Mouse (Mus musculus) kidney, postnatal 0 days (tissue): ENCODE measurements around the gene Gm39566. TPM values are rescaled to one million over a fixed set of nuclear protein-coding genes. Genes with fewer than 3 reads are reported as not detected.

Source experiments
- ATAC-seq: fragments of 200-750 bp; cut with Nextera tagmentation; replicated peaks from 2 replicates; pipeline ENCODE4 v1.8.0; 2017; ENCODE audit warnings: low read depth, moderate number of reproducible peaks, moderate TSS enrichment, moderate library complexity; ENCODE audit not compliant: low FRiP score
- DNase-seq: peaks from one replicate; pipeline ENCODE4 v3.0.0-alpha.2; 2016; ENCODE audit warnings: low spot score
- H3K27ac ChIP-seq: fragments of 300-500 bp; sonication (generic); 2 replicates; pipeline ENCODE4 v1.5.1; 2014; ENCODE audit warnings: mild to moderate bottlenecking
- H3K27me3 ChIP-seq: fragments of 300-500 bp; sonication (generic); 2 replicates; pipeline ENCODE4 v1.6.1; 2014; ENCODE audit warnings: low read length, mixed read lengths; ENCODE audit not compliant: insufficient read depth
- H3K36me3 ChIP-seq: fragments of 300-500 bp; sonication (generic); 2 replicates; pipeline ENCODE4 v1.6.1; 2014; ENCODE audit warnings: low read length, mixed read lengths; ENCODE audit not compliant: insufficient read depth
- H3K4me1 ChIP-seq: fragments of 300-500 bp; sonication (generic); replicated peaks from 2 replicates; pipeline ENCODE4 v1.6.1; 2014; ENCODE audit warnings: antibody characterized with exemption, low read length, mixed read lengths; ENCODE audit not compliant: insufficient read depth
- H3K4me2 ChIP-seq: fragments of 300-500 bp; sonication (generic); 2 replicates; pipeline ENCODE4 v1.6.1; 2014; ENCODE audit warnings: mild to moderate bottlenecking, low read length, moderate library complexity, mixed read lengths
- H3K4me3 ChIP-seq: fragments of 300-500 bp; sonication (generic); replicated peaks from 2 replicates; pipeline ENCODE4 v1.5.1; 2014; ENCODE audit warnings: low read depth, low read length
- H3K9ac ChIP-seq: fragments of 300-500 bp; sonication (generic); 2 replicates; pipeline ENCODE4 v1.6.1; 2014; ENCODE audit warnings: low read depth, low read length
- H3K9me3 ChIP-seq: fragments of 300-500 bp; sonication (generic); replicated peaks from 2 replicates; pipeline ENCODE4 v1.6.1; 2016; ENCODE audit warnings: low read length, inconsistent platforms, mixed read lengths
- CTCF ChIP-seq: IDR thresholded peaks from 2 replicates; pipeline ENCODE4 v1.5.1; 2016; ENCODE audit warnings: antibody characterized with exemption, low read depth, mild to moderate bottlenecking, moderate library complexity
- WGBS: fragments of 180-500 bp; shearing (Covaris S2); extraction: QIAGEN DNeasy Blood & Tissue Kit; methylation state at CpG from one replicate; pipeline ENCODE4 v1.1.7; 2014; 5-methylcytosine and 5-hydroxymethylcytosine counted together
- polyA plus RNA-seq: library from polyadenylated mRNA; unstranded; fragments of >200 nt; fragmentation: Nextera tagmentation; extraction: Ambion mirVana; gene quantifications from 2 replicates; pipeline ENCODE4 v1.2.1, GENCODE M21; 2015

Gene Gm39566
- polyA plus RNA-seq, 1 experiment from 2014 or later: not detected

- 26% methylated on average over 4 of the region's 4 CpGs for WGBS
- Histone ChIP-seq H3K4me1 (peaks cover 14% of the 10 kb centered on the region), H3K9ac (no peak overlapping the region), H3K27me3 (no peaks in the 10 kb centered on the region), H3K4me2 (no peak overlapping the region), H3K27ac (no peak overlapping the region), H3K36me3 (no peaks in the 10 kb centered on the region), H3K9me3 (no peaks in the 10 kb centered on the region), H3K4me3 (no peak overlapping the region)
- ATAC-seq: no peak
- DNase-seq: no peak
- TF ChIP-seq CTCF: no peak
Measured at GRCm38 (mm10) chr11:69781828-69782227, 33.3 kb downstream of the Gm39566 start.

- Histone ChIP-seq H3K36me3 (no peaks in the 10 kb centered on the region), H3K4me2 (0 out of 2 replicates have a peak overlapping the region, but pooled peaks have one; percentile 15), H3K4me1 (peaks cover 11% of the 10 kb centered on the region), H3K9me3 (no peaks in the 10 kb centered on the region), H3K9ac (no peak overlapping the region), H3K27me3 (no peaks in the 10 kb centered on the region), H3K27ac (no peak overlapping the region), H3K4me3 (no peak overlapping the region)
- ATAC-seq (no peak), DNase-seq (no peak)
- 66% methylated on average over 7 of the region's 7 CpGs for WGBS
- TF ChIP-seq CTCF: no peak
Measured at GRCm38 (mm10) chr11:69778985-69779384, 36.1 kb downstream of the Gm39566 start.

- Histone ChIP-seq H3K4me3 (no peak overlapping the region), H3K27ac (no peak overlapping the region), H3K27me3 (no peaks in the 10 kb centered on the region), H3K36me3 (no peaks in the 10 kb centered on the region), H3K4me2 (0 out of 2 replicates have a peak overlapping the region, but pooled peaks have one; percentile 15), H3K4me1 (peaks cover 11% of the 10 kb centered on the region), H3K9ac (no peak overlapping the region), H3K9me3 (no peaks in the 10 kb centered on the region)
- 58% methylated on average over 22 of the region's 23 CpGs for WGBS
- ATAC-seq (no peak), DNase-seq (no peak)
- no peak for TF ChIP-seq CTCF
Measured at GRCm38 (mm10) chr11:69778258-69778982, 36.7 kb downstream of the Gm39566 start.

GRCm38 (mm10) chr11:69777504-69778257 is 37.4 kb downstream of the Gm39566 start:
- ATAC-seq (no peak; the same call in 1 of the 2 replicates), DNase-seq (peak; percentile 34)
- WGBS: 46% methylated on average over 22 of the region's 26 CpGs
- no peak overlapping the region for H3K4me3 ChIP-seq
- H3K36me3 ChIP-seq: no peaks in the 10 kb centered on the region
- no peak overlapping the region for H3K9ac ChIP-seq
- peaks cover 11% of the 10 kb centered on the region for H3K4me1 ChIP-seq
- no peaks in the 10 kb centered on the region for H3K27me3 ChIP-seq
- TF ChIP-seq CTCF: no peak
- no peak overlapping the region for H3K27ac ChIP-seq
- no peaks in the 10 kb centered on the region for H3K9me3 ChIP-seq
- H3K4me2 ChIP-seq: no peak overlapping the region

GRCm38 (mm10) chr11:69776488-69776887 is 38.6 kb downstream of the Gm39566 start:
- H3K27me3 ChIP-seq: no peaks in the 10 kb centered on the region
- WGBS: 86% methylated on average over 20 of the region's 20 CpGs

GRCm38 (mm10) chr11:69775716-69776115 is 39.4 kb downstream of the Gm39566 start:
- DNase-seq (peak; percentile 10), ATAC-seq (no peak)
- Histone ChIP-seq H3K4me3 (no peak overlapping the region), H3K9ac (no peak overlapping the region), H3K36me3 (no peaks in the 10 kb centered on the region), H3K27ac (no peak overlapping the region), H3K4me1 (peaks cover 11% of the 10 kb centered on the region), H3K27me3 (no peaks in the 10 kb centered on the region), H3K9me3 (no peaks in the 10 kb centered on the region), H3K4me2 (no peak overlapping the region)
- TF ChIP-seq CTCF: no peak
- WGBS: 55% methylated on average over 10 of the region's 10 CpGs

More at GRCm38 (mm10) chr11:69776488-69776887, 38.6 kb downstream of the Gm39566 start:
- H3K9ac ChIP-seq: no peak overlapping the region
- TF ChIP-seq CTCF: no peak
- no peaks in the 10 kb centered on the region for H3K36me3 ChIP-seq
- H3K4me2 ChIP-seq: no peak overlapping the region
- DNase-seq: no peak
- no peak for ATAC-seq
- H3K27ac ChIP-seq: no peak overlapping the region
- H3K9me3 ChIP-seq: no peaks in the 10 kb centered on the region
- no peak overlapping the region for H3K4me3 ChIP-seq
- H3K4me1 ChIP-seq: peaks cover 11% of the 10 kb centered on the region
